Mouse (Mus musculus) embryonic facial prominence, embryonic 10.5 days (tissue): ENCODE data around the gene Idh1. TPM values are rescaled to one million over a fixed set of nuclear protein-coding genes. Genes with fewer than 3 reads are reported as not detected.
"Not testable (repeated sequence)": the region's sequence is repeated elsewhere in the genome, so short reads cannot be mapped to it uniquely, and the experiment has no call there.

Source experiments
- DNase-seq: peaks from one replicate; pipeline ENCODE4 v3.0.0-alpha.2; 2017; ENCODE audit warnings: low spot score
- H3K27ac ChIP-seq: fragments of 300-500 bp; sonication (generic); replicated peaks from 2 replicates; pipeline ENCODE4 v1.5.1; 2016; ENCODE audit warnings: mild to moderate bottlenecking
- H3K27me3 ChIP-seq: fragments of 300-500 bp; sonication (generic); replicated peaks from 2 replicates; pipeline ENCODE4 v1.6.1; 2016; ENCODE audit warnings: low read depth, mild to moderate bottlenecking; ENCODE audit not compliant: poor library complexity, severe bottlenecking
- H3K36me3 ChIP-seq: fragments of 300-500 bp; sonication (generic); replicated peaks from 2 replicates; pipeline ENCODE4 v1.6.1; 2016; ENCODE audit warnings: mild to moderate bottlenecking, moderate library complexity
- H3K4me1 ChIP-seq: fragments of 300-500 bp; sonication (generic); 2 replicates; pipeline ENCODE4 v1.6.1; 2016
- H3K4me3 ChIP-seq: fragments of 300-500 bp; sonication (generic); 2 replicates; pipeline ENCODE4 v1.5.1; 2016; ENCODE audit warnings: mild to moderate bottlenecking, moderate library complexity
- H3K9me3 ChIP-seq: fragments of 300-500 bp; sonication (generic); 2 replicates; pipeline ENCODE4 v1.6.1; 2016; ENCODE audit warnings: mild to moderate bottlenecking
- WGBS: fragments of 180-500 bp; shearing (Covaris S2); methylation state at CpG from one replicate; pipeline ENCODE4 v1.1.7; 2016; 5-methylcytosine and 5-hydroxymethylcytosine counted together
- polyA plus RNA-seq: library from polyadenylated mRNA; unstranded; fragments of >200 nt; fragmentation: Nextera tagmentation; extraction: Ambion mirVana; gene quantifications from 2 replicates; pipeline ENCODE4 v1.2.1, GENCODE M21; 2016

Gene Idh1
- polyA plus RNA-seq, result 228 and 231 TPM in 2 replicates

GRCm38 (mm10) chr1:65186287-65187073 lies at the start of gene Idh1, which contains the start of gene Pikfyve:
Gene Idh1 (minus strand): TSS chr1:65186500.
Gene Pikfyve (plus strand): TSS chr1:65186683.
- no peaks in the 10 kb centered on the region for H3K27me3 ChIP-seq
- H3K27ac ChIP-seq, result peak within 1 kb of the TSS; percentile 91
- DNase-seq, result peak; percentile 97
- under 1% methylated on average over 71 of the region's 71 CpGs for WGBS
- H3K4me3 ChIP-seq, result peak within 1 kb of the TSS; percentile 96
- H3K9me3 ChIP-seq, result no peaks in the 10 kb centered on the region
- peaks cover 7% of the 10 kb centered on the region for H3K36me3 ChIP-seq
- peaks cover 20% of the 10 kb centered on the region for H3K4me1 ChIP-seq

- 63% methylated on average over 1 of the region's 1 CpGs for WGBS
- Histone ChIP-seq H3K36me3 (peaks cover 42% of the 10 kb centered on the region), H3K4me3 (no peak overlapping the region), H3K27ac (no peak overlapping the region), H3K9me3 (no peaks in the 10 kb centered on the region), H3K27me3 (no peaks in the 10 kb centered on the region), H3K4me1 (peaks cover 7% of the 10 kb centered on the region)
- DNase-seq, result no peak
Measured at GRCm38 (mm10) chr1:65230566-65230965, 44.3 kb upstream of the Idh1 start.

- H3K4me3 ChIP-seq, H3K27me3 ChIP-seq, H3K4me1 ChIP-seq, DNase-seq, H3K9me3 ChIP-seq, H3K27ac ChIP-seq: not testable (repeated sequence)
- peaks cover 38% of the 10 kb centered on the region for H3K36me3 ChIP-seq
- WGBS, result 89% methylated on average over 3 of the region's 3 CpGs
Measured at GRCm38 (mm10) chr1:65229768-65230167, 43.5 kb upstream of the Idh1 start.

- Histone ChIP-seq H3K9me3 (no peaks in the 10 kb centered on the region), H3K27ac (no peak overlapping the region), H3K27me3 (no peaks in the 10 kb centered on the region), H3K4me1 (peaks cover 7% of the 10 kb centered on the region), H3K36me3 (peaks cover 46% of the 10 kb centered on the region), H3K4me3 (no peak overlapping the region)
- no peak for DNase-seq
- WGBS, result 93% methylated on average over 2 of the region's 2 CpGs
Measured at GRCm38 (mm10) chr1:65227681-65228080, 41.4 kb upstream of the Idh1 start.

GRCm38 (mm10) chr1:65223654-65224053 lies 37.4 kb upstream of the Idh1 start:
- H3K4me3 ChIP-seq, result no peak overlapping the region
- no peak for DNase-seq
- no peaks in the 10 kb centered on the region for H3K9me3 ChIP-seq
- no peaks in the 10 kb centered on the region for H3K4me1 ChIP-seq
- H3K36me3 ChIP-seq, result peaks cover 70% of the 10 kb centered on the region
- H3K27ac ChIP-seq, result no peak overlapping the region
- 94% methylated on average over 2 of the region's 2 CpGs for WGBS
- no peaks in the 10 kb centered on the region for H3K27me3 ChIP-seq

- no peak overlapping the region for H3K27ac ChIP-seq
- 87% methylated on average over 1 of the region's 1 CpGs for WGBS
- no peaks in the 10 kb centered on the region for H3K9me3 ChIP-seq
- DNase-seq, result no peak
- H3K36me3 ChIP-seq, result peaks cover 56% of the 10 kb centered on the region
- no peaks in the 10 kb centered on the region for H3K27me3 ChIP-seq
- H3K4me1 ChIP-seq, result no peaks in the 10 kb centered on the region
- no peak overlapping the region for H3K4me3 ChIP-seq
Measured at GRCm38 (mm10) chr1:65217972-65218371, 31.7 kb upstream of the Idh1 start.

- Histone ChIP-seq H3K27me3 (no peaks in the 10 kb centered on the region), H3K4me3 (no peak overlapping the region), H3K27ac (no peak overlapping the region), H3K4me1 (no peaks in the 10 kb centered on the region), H3K36me3 (peaks cover 52% of the 10 kb centered on the region), H3K9me3 (no peaks in the 10 kb centered on the region)
- DNase-seq, result no peak
- 93% methylated on average over 2 of the region's 2 CpGs for WGBS
Measured at GRCm38 (mm10) chr1:65217567-65217966, 31.3 kb upstream of the Idh1 start.

GRCm38 (mm10) chr1:65213214-65213613 lies 26.9 kb upstream of the Idh1 start:
- no peaks in the 10 kb centered on the region for H3K4me1 ChIP-seq
- no peak overlapping the region for H3K4me3 ChIP-seq
- H3K9me3 ChIP-seq, result peaks cover 8% of the 10 kb centered on the region; the same call in 1 of the 2 replicates
- no peaks in the 10 kb centered on the region for H3K27me3 ChIP-seq
- WGBS, result 65% methylated on average over 2 of the region's 2 CpGs
- no peak for DNase-seq
- peaks cover 60% of the 10 kb centered on the region for H3K36me3 ChIP-seq
- no peak overlapping the region for H3K27ac ChIP-seq

- DNase-seq, result no peak
- WGBS, result 89% methylated on average over 1 of the region's 1 CpGs
- peaks cover 76% of the 10 kb centered on the region for H3K36me3 ChIP-seq
- H3K4me1 ChIP-seq, result no peaks in the 10 kb centered on the region
- no peaks in the 10 kb centered on the region for H3K9me3 ChIP-seq
- H3K27ac ChIP-seq, result no peak overlapping the region
- no peaks in the 10 kb centered on the region for H3K27me3 ChIP-seq
- H3K4me3 ChIP-seq, result no peak overlapping the region
Measured at GRCm38 (mm10) chr1:65204299-65204698, 18.0 kb upstream of the Idh1 start.

GRCm38 (mm10) chr1:65198861-65199260 lies 12.6 kb upstream of the Idh1 start:
- peaks cover 69% of the 10 kb centered on the region for H3K36me3 ChIP-seq
- no peaks in the 10 kb centered on the region for H3K27me3 ChIP-seq
- H3K27ac ChIP-seq, result no peak overlapping the region
- H3K4me1 ChIP-seq, result no peaks in the 10 kb centered on the region
- no peaks in the 10 kb centered on the region for H3K9me3 ChIP-seq
- DNase-seq, result no peak
- WGBS, result 94% methylated on average over 2 of the region's 2 CpGs
- no peak overlapping the region for H3K4me3 ChIP-seq

- no peak overlapping the region for H3K4me3 ChIP-seq
- H3K4me1 ChIP-seq, result no peaks in the 10 kb centered on the region
- 90% methylated on average over 2 of the region's 2 CpGs for WGBS
- H3K9me3 ChIP-seq, result no peaks in the 10 kb centered on the region
- no peaks in the 10 kb centered on the region for H3K27me3 ChIP-seq
- no peak for DNase-seq
- H3K27ac ChIP-seq, result no peak overlapping the region
- peaks cover 69% of the 10 kb centered on the region for H3K36me3 ChIP-seq
Measured at GRCm38 (mm10) chr1:65198425-65198824, 12.1 kb upstream of the Idh1 start.

GRCm38 (mm10) chr1:65193226-65193625 lies 6.9 kb upstream of the Idh1 start:
- H3K9me3 ChIP-seq, result no peaks in the 10 kb centered on the region
- peaks cover 65% of the 10 kb centered on the region for H3K36me3 ChIP-seq
- no peak overlapping the region for H3K4me3 ChIP-seq
- WGBS, result 90% methylated on average over 2 of the region's 2 CpGs
- 0 out of 2 replicates have a peak, but pooled peaks cover 4% of the 10 kb centered on the region for H3K4me1 ChIP-seq
- DNase-seq, result no peak
- no peak overlapping the region for H3K27ac ChIP-seq
- no peaks in the 10 kb centered on the region for H3K27me3 ChIP-seq

- Histone ChIP-seq H3K9me3 (no peaks in the 10 kb centered on the region), H3K36me3 (peaks cover 35% of the 10 kb centered on the region), H3K27me3 (no peaks in the 10 kb centered on the region), H3K4me1 (peaks cover 20% of the 10 kb centered on the region), H3K27ac (no peak overlapping the region), H3K4me3 (no peak overlapping the region)
- WGBS, result 88% methylated on average over 4 of the region's 4 CpGs
- no peak for DNase-seq
Measured at GRCm38 (mm10) chr1:65190172-65190571, 3.9 kb upstream of the Idh1 start.
